Mouse (Mus musculus) spleen, postnatal 36 days (tissue): ENCODE data around the gene Hoxa4.

Source experiments
- DNase-seq, 2 experiments: peaks; one replicate each; pipeline ENCODE4 v3.0.0; 2022; ENCODE audit warnings: low spot score in 2 of 2, mixed read lengths in 1 of 2

Hoxa4 gene

GRCm38 (mm10) chr6:52228475-52229465 is 37.2 kb upstream of the Hoxa4 start:
- no peak for DNase-seq

GRCm38 (mm10) chr6:52227470-52228222 is 36.1 kb upstream of the Hoxa4 start:
- DNase-seq, result no peak

- DNase-seq, result no peak
Measured at GRCm38 (mm10) chr6:52226569-52227257, 35.2 kb upstream of the Hoxa4 start.

GRCm38 (mm10) chr6:52225612-52226568 is 34.3 kb upstream of the Hoxa4 start:
- DNase-seq, result no peak

GRCm38 (mm10) chr6:52224895-52225611 is 33.5 kb upstream of the Hoxa4 start:
- no peak for DNase-seq

GRCm38 (mm10) chr6:52223939-52224760 is 32.6 kb upstream of the Hoxa4 start:
- DNase-seq, result no peak

GRCm38 (mm10) chr6:52222729-52223128 is 31.2 kb upstream of the Hoxa4 start:
- no peak for DNase-seq

GRCm38 (mm10) chr6:52221993-52222685 is 30.6 kb upstream of the Hoxa4 start:
- no peak for DNase-seq

- DNase-seq, result peak; percentile 56 to 66
Measured at GRCm38 (mm10) chr6:52221337-52221992, 29.9 kb upstream of the Hoxa4 start, which contains the start of gene Hoxa7. Gene Hoxa7, minus strand, starts transcription at chr6:52221854.

- no peak for DNase-seq
Measured at GRCm38 (mm10) chr6:52220865-52221310, 29.3 kb upstream of the Hoxa4 start.

GRCm38 (mm10) chr6:52220003-52220864 is 28.7 kb upstream of the Hoxa4 start:
- DNase-seq, result no peak

- no peak for DNase-seq
Measured at GRCm38 (mm10) chr6:52219234-52219942, 27.8 kb upstream of the Hoxa4 start.

GRCm38 (mm10) chr6:52218643-52219215 is 27.2 kb upstream of the Hoxa4 start:
- no peak for DNase-seq

GRCm38 (mm10) chr6:52217895-52218642 is 26.5 kb upstream of the Hoxa4 start:
- no peak for DNase-seq

GRCm38 (mm10) chr6:52217459-52217768 is 25.9 kb upstream of the Hoxa4 start:
- DNase-seq, result peak; percentile 32 to 40
